Mouse (Mus musculus): Measurements from ENCODE around the gene Tnfsf13.
A peak's percentile ranks its signal among the peaks of the same experiment; 100 is the strongest.
"Not testable (repeated sequence)": the region's sequence is repeated elsewhere in the genome, so short reads cannot be mapped to it uniquely, and the experiment has no call there.

Tnfsf13 gene

GRCm38 (mm10) chr11:69703814-69704612 lies 18.4 kb upstream of the Tnfsf13 start:
- DNase-seq (ENCODE audit: low spot score): no peak

GRCm38 (mm10) chr11:69703381-69703780 lies 17.8 kb upstream of the Tnfsf13 start:
- DNase-seq (ENCODE audit: low spot score): not testable (repeated sequence)

GRCm38 (mm10) chr11:69702886-69703285 lies 17.3 kb upstream of the Tnfsf13 start:
- DNase-seq (ENCODE audit: low spot score): not testable (repeated sequence)

- no peak for DNase-seq (ENCODE audit: low spot score)
Observed at GRCm38 (mm10) chr11:69699595-69699994, 14.0 kb upstream of the Tnfsf13 start.

GRCm38 (mm10) chr11:69698574-69698973 lies 13.0 kb upstream of the Tnfsf13 start:
- no peak for DNase-seq (ENCODE audit: low spot score)

- no peak for DNase-seq (ENCODE audit: low spot score)
Observed at GRCm38 (mm10) chr11:69697396-69697795, 11.8 kb upstream of the Tnfsf13 start.

- no peak for DNase-seq (ENCODE audit: low spot score)
Observed at GRCm38 (mm10) chr11:69695361-69696181, 10.0 kb upstream of the Tnfsf13 start, which contains the start of the genes Tnfsf12 and Tnfsfm13. Gene Tnfsf12, minus strand, starts transcription at chr11:69695849. Gene Tnfsfm13, minus strand, starts transcription at chr11:69696098.

GRCm38 (mm10) chr11:69695046-69695360 lies 9.4 kb upstream of the Tnfsf13 start:
- DNase-seq (ENCODE audit: low spot score): no peak

- DNase-seq (ENCODE audit: low spot score): no peak
Observed at GRCm38 (mm10) chr11:69693421-69693965, 7.9 kb upstream of the Tnfsf13 start.

- DNase-seq (ENCODE audit: low spot score): no peak
Observed at GRCm38 (mm10) chr11:69692863-69693262, 7.3 kb upstream of the Tnfsf13 start.

GRCm38 (mm10) chr11:69692196-69692811 lies 6.7 kb upstream of the Tnfsf13 start:
- no peak for DNase-seq (ENCODE audit: low spot score)

GRCm38 (mm10) chr11:69689891-69690290 lies 4.3 kb upstream of the Tnfsf13 start:
- no peak for DNase-seq (ENCODE audit: low spot score)

- no peak for DNase-seq (ENCODE audit: low spot score)
Observed at GRCm38 (mm10) chr11:69687061-69687460, 1.5 kb upstream of the Tnfsf13 start.

GRCm38 (mm10) chr11:69686377-69686776 lies 793 bp upstream of the Tnfsf13 start:
- DNase-seq (ENCODE audit: low spot score): no peak

GRCm38 (mm10) chr11:69684936-69685335 lies 648 bp downstream of the Tnfsf13 start:
- no peak for DNase-seq (ENCODE audit: low spot score)

GRCm38 (mm10) chr11:69684128-69684745 lies 1.3 kb downstream of the Tnfsf13 start:
- no peak for DNase-seq (ENCODE audit: low spot score)

- DNase-seq (ENCODE audit: low spot score): no peak
Observed at GRCm38 (mm10) chr11:69683576-69683975, 2.0 kb downstream of the Tnfsf13 start.

- peak; percentile 90 for DNase-seq (ENCODE audit: low spot score)
Observed at GRCm38 (mm10) chr11:69682840-69683533, 2.6 kb downstream of the Tnfsf13 start.

GRCm38 (mm10) chr11:69682209-69682839 lies 3.3 kb downstream of the Tnfsf13 start:
- no peak for DNase-seq (ENCODE audit: low spot score)

- peak; percentile 90 for DNase-seq (ENCODE audit: low spot score)
Observed at GRCm38 (mm10) chr11:69681314-69682208, 4.0 kb downstream of the Tnfsf13 start, which contains the start of gene Senp3. Gene Senp3, minus strand, starts transcription at chr11:69682084.

All from c-Kit-positive CD71-positive TER-119-positive erythroid progenitor cells, embryonic 14.5 days (primary cell).